Mouse (Mus musculus) CH12.LX (cell line): ENCODE measurements around the gene Sp7. TPM values are rescaled to one million over a fixed set of nuclear protein-coding genes. Genes with fewer than 3 reads are reported as not detected.

Experiments
- DNase-seq: peaks from one replicate; pipeline ENCODE4 v3.0.0-alpha.2; 2013; ENCODE audit errors: extremely low read depth
- H3K27ac ChIP-seq: 2 replicates; pipeline ENCODE4 v1.5.1; 2012; ENCODE audit warnings: low read depth, mild to moderate bottlenecking, control low read depth, moderate library complexity; ENCODE audit not compliant: insufficient read depth
- H3K27me3 ChIP-seq: replicated peaks from 2 replicates; pipeline ENCODE3; 2012; ENCODE audit warnings: inconsistent platforms
- H3K36me3 ChIP-seq, 2 experiments: replicated peaks in 1 of 2; 2 replicates each; pipeline versions ENCODE3 to v1.6.1; 2012; ENCODE audit warnings: inconsistent platforms in 1 of 2, low read length in 1 of 2, mild to moderate bottlenecking in 1 of 2, mixed read lengths in 1 of 2, moderate library complexity in 1 of 2; ENCODE audit not compliant: control insufficient read depth in 1 of 2, insufficient read depth in 1 of 2
- H3K4me1 ChIP-seq, 2 experiments: 2 replicates each; pipeline ENCODE4 v1.6.1; 2012; ENCODE audit warnings: inconsistent platforms in 1 of 2, moderate library complexity in 1 of 2; ENCODE audit not compliant: insufficient read depth in 2 of 2, control insufficient read depth in 1 of 2
- H3K4me2 ChIP-seq: 2 replicates; pipeline ENCODE4 v1.6.1; 2012; ENCODE audit warnings: low read depth, mild to moderate bottlenecking, control low read depth; ENCODE audit not compliant: poor library complexity, insufficient read depth, severe bottlenecking
- H3K4me3 ChIP-seq, 3 experiments: fragments of 150-350 bp in 1 of 3; sonication (generic) in 1 of 3; replicated peaks in 1 of 3; 2 replicates each; pipeline versions ENCODE3 to v1.5.1; 2011 to 2012; ENCODE audit warnings: low read depth in 2 of 3, low read length in 2 of 3, mild to moderate bottlenecking in 2 of 3, moderate library complexity in 2 of 3, control low read depth in 1 of 3, improper control_type of control experiment in 1 of 3, inconsistent platforms in 1 of 3, mixed read lengths in 1 of 3; ENCODE audit not compliant: poor library complexity in 1 of 3
- H3K79me2 ChIP-seq: replicated peaks from 2 replicates; pipeline ENCODE4 v1.6.1; 2012; ENCODE audit warnings: mild to moderate bottlenecking, moderate library complexity; ENCODE audit not compliant: control insufficient read depth, poor library complexity, insufficient read depth, severe bottlenecking; ENCODE audit errors: extremely low read depth
- H3K9ac ChIP-seq: 2 replicates; pipeline ENCODE4 v1.6.1; 2012; ENCODE audit warnings: low read depth, mild to moderate bottlenecking, control low read depth, moderate library complexity; ENCODE audit not compliant: insufficient read depth
- H3K9me3 ChIP-seq: replicated peaks from 2 replicates; pipeline ENCODE3; 2012; ENCODE audit warnings: low read length, inconsistent platforms, mixed read lengths
- CHD2 ChIP-seq: IDR thresholded peaks from 2 replicates; pipeline ENCODE4 v1.6.1; 2011; ENCODE audit warnings: low read length, improper control_type of control experiment
- CTCF ChIP-seq, 2 experiments: IDR thresholded peaks in 1 of 2; conservative IDR thresholded peaks in 1 of 2; 2 replicates each; pipeline ENCODE4 v1.5.1; 2011 to 2012; ENCODE audit warnings: low read depth in 2 of 2, low read length in 2 of 2, improper control_type of control experiment in 1 of 2, inconsistent platforms in 1 of 2, mild to moderate bottlenecking in 1 of 2, moderate library complexity in 1 of 2
- E2F4 ChIP-seq: IDR thresholded peaks from 2 replicates; pipeline ENCODE4 v1.6.1; 2011; ENCODE audit warnings: low read depth, low read length, improper control_type of control experiment; ENCODE audit not compliant: insufficient replicate concordance
- ELF1 ChIP-seq: IDR thresholded peaks from 2 replicates; pipeline ENCODE4 v1.6.1; 2014; ENCODE audit warnings: low read depth, mild to moderate bottlenecking, inconsistent platforms, low read length, improper control_type of control experiment
- GABPA ChIP-seq: IDR thresholded peaks from 2 replicates; pipeline ENCODE4 v1.6.1; 2012; ENCODE audit warnings: low read depth, low read length, improper control_type of control experiment, inconsistent platforms; ENCODE audit not compliant: insufficient replicate concordance
- HCFC1 ChIP-seq: IDR thresholded peaks from 2 replicates; pipeline ENCODE4 v1.6.1; 2012; ENCODE audit warnings: low read depth, mild to moderate bottlenecking, inconsistent platforms, low read length, improper control_type of control experiment
- JUND ChIP-seq: conservative IDR thresholded peaks from 2 replicates; pipeline ENCODE4 v1.6.1; 2011; ENCODE audit warnings: low read depth, low read length, improper control_type of control experiment
- KAT2A ChIP-seq: IDR thresholded peaks from 2 replicates; pipeline ENCODE4 v1.6.1; 2012; ENCODE audit warnings: low read length, improper control_type of control experiment, inconsistent platforms; ENCODE audit not compliant: insufficient replicate concordance
- MAFK ChIP-seq: IDR thresholded peaks from 2 replicates; pipeline ENCODE4 v1.6.1; 2011; ENCODE audit warnings: low read length, improper control_type of control experiment; ENCODE audit not compliant: insufficient replicate concordance
- MAZ ChIP-seq: IDR thresholded peaks from 2 replicates; pipeline ENCODE4 v1.6.1; 2012; ENCODE audit warnings: low read depth, mild to moderate bottlenecking, inconsistent platforms, low read length, improper control_type of control experiment, moderate library complexity
- MEF2A ChIP-seq: IDR thresholded peaks from 2 replicates; pipeline ENCODE4 v1.6.1; 2014; ENCODE audit warnings: low read depth, mild to moderate bottlenecking, inconsistent platforms, low read length, improper control_type of control experiment, borderline replicate concordance
- MXI1 ChIP-seq: IDR thresholded peaks from 2 replicates; pipeline ENCODE4 v1.6.1; 2011; ENCODE audit warnings: mild to moderate bottlenecking, low read depth, low read length, improper control_type of control experiment
- NELFE ChIP-seq: IDR thresholded peaks from 2 replicates; pipeline ENCODE4 v1.6.1; 2011; ENCODE audit warnings: low read depth, low read length, improper control_type of control experiment
- POLR2A ChIP-seq: IDR thresholded peaks from 2 replicates; pipeline ENCODE4 v1.6.1; 2011; ENCODE audit warnings: low read depth, mild to moderate bottlenecking, improper control_type of control experiment, low read length
- POLR2AphosphoS2 ChIP-seq: IDR thresholded peaks from 2 replicates; pipeline ENCODE4 v1.6.1; 2011; ENCODE audit warnings: low read depth, low read length, improper control_type of control experiment
- RCOR1 ChIP-seq: conservative IDR thresholded peaks from 2 replicates; pipeline ENCODE4 v1.6.1; 2012; ENCODE audit warnings: low read depth, mild to moderate bottlenecking, inconsistent platforms, low read length, improper control_type of control experiment
- SIN3A ChIP-seq: IDR thresholded peaks from 2 replicates; pipeline ENCODE4 v1.6.1; 2012; ENCODE audit warnings: low read length, improper control_type of control experiment, inconsistent platforms
- TBP ChIP-seq: conservative IDR thresholded peaks from 2 replicates; pipeline ENCODE4 v1.6.1; 2011; ENCODE audit warnings: low read depth, low read length, improper control_type of control experiment
- UBTF ChIP-seq: IDR thresholded peaks from 2 replicates; pipeline ENCODE4 v1.6.1; 2012; ENCODE audit warnings: low read depth, mild to moderate bottlenecking, inconsistent platforms, low read length, improper control_type of control experiment, moderate library complexity
- USF2 ChIP-seq: conservative IDR thresholded peaks from 2 replicates; pipeline ENCODE4 v1.6.1; 2011; ENCODE audit warnings: low read depth, low read length, improper control_type of control experiment
- ZMIZ1 ChIP-seq: IDR thresholded peaks from 2 replicates; pipeline ENCODE4 v1.6.1; 2012; ENCODE audit warnings: low read depth, mild to moderate bottlenecking, inconsistent platforms, low read length, improper control_type of control experiment
- dilution Hi-C: fragments of 300-500 bp; cut with MboI; formaldehyde crosslinking; loops from 2 replicates; pipeline ENCODE4 v1.14.3; 2020; ENCODE audit warnings: low sequenced_read_pairs; ENCODE audit not compliant: extremely low pct_unique_long_range_greater_than_20kb, extremely low pct_ligation_motif_present
- in situ Hi-C: fragments of 300-500 bp; cut with MboI; formaldehyde crosslinking; loops from 3 replicates; pipeline ENCODE4 v1.14.3; 2019; ENCODE audit warnings: low sequenced_read_pairs, low pct_ligation_motif_present, low pct_unique_long_range_greater_than_20kb, mixed read lengths
- polyA plus RNA-seq: library from polyadenylated mRNA; unstranded; fragments of >175 nt; gene quantifications from 2 replicates; pipeline ENCODE4 v1.2.1, GENCODE M21; 2012; ENCODE audit warnings: low read depth; ENCODE audit not compliant: insufficient read length
- total RNA-seq, 2 experiments: library from RNA; depleted of rRNA; stranded (reverse); fragments of 300-350 nt in 1 of 2; fragments of >200 nt in 1 of 2; gene quantifications; 2 replicates each; pipeline ENCODE4 v1.2.3; 2012 to 2014

Sp7 gene
- total and polyA plus RNA-seq, 3 experiments = not detected

DNA sequence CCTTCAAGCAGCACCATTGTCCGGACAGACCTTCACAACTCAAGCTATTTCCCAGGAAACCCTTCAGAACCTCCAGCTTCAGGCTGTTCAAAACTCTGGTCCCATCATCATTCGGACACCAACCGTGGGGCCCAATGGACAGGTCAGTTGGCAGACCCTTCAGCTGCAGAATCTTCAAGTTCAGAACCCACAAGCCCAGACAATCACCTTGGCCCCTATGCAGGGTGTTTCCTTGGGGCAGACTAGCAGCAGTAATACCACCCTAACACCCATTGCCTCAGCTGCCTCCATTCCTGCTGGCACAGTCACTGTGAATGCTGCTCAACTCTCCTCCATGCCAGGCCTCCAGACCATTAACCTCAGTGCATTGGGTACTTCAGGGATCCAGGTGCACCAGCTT lies 42.3 kb upstream of the Sp7 start:
- H3K9ac ChIP-seq = no peak overlapping the region

DNA sequence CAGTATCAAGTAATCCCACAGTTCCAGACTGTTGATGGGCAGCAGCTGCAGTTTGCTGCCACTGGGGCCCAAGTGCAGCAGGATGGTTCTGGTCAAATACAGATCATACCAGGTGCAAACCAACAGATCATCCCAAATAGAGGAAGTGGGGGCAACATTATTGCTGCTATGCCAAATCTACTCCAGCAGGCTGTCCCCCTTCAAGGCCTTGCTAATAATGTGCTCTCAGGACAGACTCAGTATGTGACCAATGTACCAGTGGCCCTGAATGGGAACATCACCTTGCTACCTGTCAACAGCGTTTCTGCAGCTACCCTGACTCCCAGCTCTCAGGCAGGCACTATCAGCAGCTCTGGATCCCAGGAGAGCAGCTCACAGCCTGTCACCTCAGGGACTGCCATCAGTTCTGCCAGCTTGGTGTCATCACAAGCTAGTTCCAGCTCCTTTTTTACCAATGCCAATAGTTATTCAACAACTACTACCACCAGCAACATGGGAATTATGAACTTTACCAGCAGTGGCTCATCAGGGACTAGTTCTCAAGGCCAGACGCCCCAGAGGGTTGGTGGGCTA lies 41.7 kb upstream of the Sp7 start:
- Histone ChIP-seq H3K79me2 (peaks cover 63% of the 10 kb centered on the region), H3K4me1 (peaks cover 17 to 58% of the 10 kb centered on the region in 2 experiments), H3K4me3 (no peak overlapping the region), H3K36me3 (peaks cover 23 to 49% of the 10 kb centered on the region in 2 experiments), H3K9me3 (no peaks in the 10 kb centered on the region), H3K27me3 (no peaks in the 10 kb centered on the region), H3K9ac (no peak overlapping the region), H3K4me2 (no peak overlapping the region), H3K27ac (peak overlapping the region; percentile 14; the same call in 1 of the 2 replicates)
- no peak for DNase-seq
- dilution Hi-C loops = no loop called here
- in situ Hi-C loops = no loop called here
- TF ChIP-seq POLR2A (no peak), USF2 (no peak), KAT2A (no peak), TBP (no peak), E2F4 (no peak), POLR2AphosphoS2 (no peak), ELF1 (no peak), SIN3A (no peak), CHD2 (no peak), MAZ (no peak), GABPA (no peak), MAFK (no peak), UBTF (no peak), NELFE (no peak), MXI1 (no peak), JUND (no peak), ZMIZ1 (no peak), MEF2A (no peak), RCOR1 (no peak), CTCF (conservative IDR thresholded peaks at IDR 0.05 in 1 of 2, IDR thresholded peaks at IDR 0.05 in 1 of 2; ENCODE audit: low read depth in 2 of 2, low read length in 2 of 2) (no peak)

More for the DNA sequence above, 42.3 kb upstream of the Sp7 start:
- Histone ChIP-seq H3K36me3 (peaks cover 23 to 52% of the 10 kb centered on the region in 2 experiments), H3K4me2 (peak overlapping the region; percentile 34; the same call in 1 of the 2 replicates), H3K4me3 (peak overlapping the region in 2 of 3 experiments; percentile 5 to 15), H3K27ac (peak overlapping the region; percentile 14), H3K79me2 (peaks cover 69% of the 10 kb centered on the region), H3K9me3 (no peaks in the 10 kb centered on the region), H3K4me1 (peaks cover 17 to 63% of the 10 kb centered on the region in 2 experiments), H3K27me3 (no peaks in the 10 kb centered on the region)
- no peak for TF ChIP-seq HCFC1
- dilution Hi-C loops (no loop called here), in situ Hi-C loops (no loop called here)
- no peak for DNase-seq
